Mouse (Mus musculus) ES-E14 (cell line): Measurements from ENCODE around the gene Tns1. TPM values are rescaled to one million over a fixed set of nuclear protein-coding genes. Genes with fewer than 3 reads are reported as not detected.

Experiments
- DNase-seq: peaks from one replicate; pipeline ENCODE4 v3.0.0-alpha.2; 2013; ENCODE audit warnings: low read depth, low spot score
- H3K27ac ChIP-seq: 2 replicates; pipeline ENCODE4 v1.5.1; 2012; ENCODE audit warnings: low read depth, mild to moderate bottlenecking, low read length, moderate library complexity, mixed read lengths; ENCODE audit not compliant: poor library complexity, insufficient read depth, severe bottlenecking
- H3K36me3 ChIP-seq: 2 replicates; pipeline ENCODE4 v1.6.1; 2012; ENCODE audit warnings: mild to moderate bottlenecking, low read length, moderate library complexity, mixed read lengths; ENCODE audit not compliant: control insufficient read depth, poor library complexity, insufficient read depth, severe bottlenecking
- H3K4me1 ChIP-seq, 2 experiments: fragments of 150-350 bp in 1 of 2; sonication (generic) in 1 of 2; 2 replicates each; pipeline ENCODE4 v1.6.1; 2012; ENCODE audit warnings: low read length in 2 of 2, mild to moderate bottlenecking in 1 of 2, mixed read lengths in 1 of 2; ENCODE audit not compliant: control insufficient read depth in 2 of 2, insufficient read depth in 2 of 2, poor library complexity in 1 of 2
- H3K4me3 ChIP-seq, 2 experiments: fragments of 150-350 bp in 1 of 2; sonication (generic) in 1 of 2; 2 replicates each; pipeline ENCODE4 v1.5.1; 2012; ENCODE audit warnings: low read length in 2 of 2, low read depth in 1 of 2, mild to moderate bottlenecking in 1 of 2, mixed read lengths in 1 of 2; ENCODE audit not compliant: insufficient read depth in 1 of 2, poor library complexity in 1 of 2, severe bottlenecking in 1 of 2
- H3K9ac ChIP-seq: 2 replicates; pipeline ENCODE4 v1.6.1; 2012; ENCODE audit warnings: low read depth, mild to moderate bottlenecking, low read length, mixed read lengths; ENCODE audit not compliant: poor library complexity, insufficient read depth, severe bottlenecking
- H3K9me3 ChIP-seq: fragments of 150-350 bp; sonication (generic); 2 replicates; pipeline ENCODE4 v1.6.1; 2012; ENCODE audit warnings: low read depth, mild to moderate bottlenecking, low read length; ENCODE audit not compliant: control insufficient read depth, insufficient read depth
- CHD2 ChIP-seq: IDR thresholded peaks from 2 replicates; pipeline ENCODE4 v1.6.1; 2014; ENCODE audit warnings: mild to moderate bottlenecking, low read depth, low read length, inconsistent platforms
- HCFC1 ChIP-seq: IDR thresholded peaks from 2 replicates; pipeline ENCODE4 v1.6.1; 2012; ENCODE audit warnings: low read length, inconsistent platforms, borderline replicate concordance; ENCODE audit not compliant: insufficient read depth
- MAFK ChIP-seq: IDR thresholded peaks from 2 replicates; pipeline ENCODE4 v1.6.1; 2014; ENCODE audit warnings: mild to moderate bottlenecking, low read depth, low read length, inconsistent platforms; ENCODE audit not compliant: insufficient read depth
- ZC3H11A ChIP-seq: IDR thresholded peaks from 2 replicates; pipeline ENCODE4 v1.6.1; 2012; ENCODE audit warnings: low read depth, mild to moderate bottlenecking, inconsistent platforms, low read length, borderline replicate concordance
- ZNF384 ChIP-seq: IDR thresholded peaks from 2 replicates; pipeline ENCODE4 v1.6.1; 2012; ENCODE audit warnings: low read depth, low read length, inconsistent platforms
- in situ Hi-C, 2 experiments: fragments of 600-800 bp; cut with MboI; formaldehyde crosslinking; loops; one replicate each; pipeline ENCODE4 v1.15.1; 2025; ENCODE audit warnings: low sequenced_read_pairs in 2 of 2, inconsistent platforms in 1 of 2; ENCODE audit not compliant: unreplicated experiment in 2 of 2
- total RNA-seq: library from RNA; depleted of rRNA; stranded (reverse); fragments of 300-350 nt; gene quantifications from 2 replicates; pipeline ENCODE4 v1.2.3, GENCODE M21; 2012

Gene Tns1
- total RNA-seq, 1 experiment: 9.5 TPM

GRCm38 (mm10) chr1:73910111-73910510 lies 214.1 kb downstream of the Tns1 start:
- TF ChIP-seq HCFC1 (no peak), ZC3H11A (no peak), CHD2 (no peak), MAFK (no peak), ZNF384 (no peak)
- no peak for DNase-seq
- Histone ChIP-seq H3K4me1 (peaks cover 3 to 4% of the 10 kb centered on the region in 2 experiments; a peak in 1 of 4 replicates), H3K9me3 (no peaks in the 10 kb centered on the region), H3K9ac (no peak overlapping the region), H3K27ac (no peak overlapping the region), H3K4me3 (no peak overlapping the region), H3K36me3 (no peaks in the 10 kb centered on the region)
- in situ Hi-C loops: no loop called here

GRCm38 (mm10) chr1:73909191-73909983 lies 214.9 kb downstream of the Tns1 start:
- Histone ChIP-seq H3K27ac (no peak overlapping the region), H3K9me3 (no peaks in the 10 kb centered on the region), H3K4me1 (peaks cover 3% of the 10 kb centered on the region in 2 experiments; a peak in 1 of 4 replicates), H3K9ac (no peak overlapping the region), H3K36me3 (no peaks in the 10 kb centered on the region), H3K4me3 (no peak overlapping the region)
- DNase-seq: no peak
- in situ Hi-C loops: loop anchor here (5.0 to 10.0 kb wide), 2 partner anchors 75 to 168 kb away; no protein-coding TSS in a partner anchor
- TF ChIP-seq CHD2 (no peak), HCFC1 (no peak), ZNF384 (no peak), ZC3H11A (no peak), MAFK (no peak)

DNA sequence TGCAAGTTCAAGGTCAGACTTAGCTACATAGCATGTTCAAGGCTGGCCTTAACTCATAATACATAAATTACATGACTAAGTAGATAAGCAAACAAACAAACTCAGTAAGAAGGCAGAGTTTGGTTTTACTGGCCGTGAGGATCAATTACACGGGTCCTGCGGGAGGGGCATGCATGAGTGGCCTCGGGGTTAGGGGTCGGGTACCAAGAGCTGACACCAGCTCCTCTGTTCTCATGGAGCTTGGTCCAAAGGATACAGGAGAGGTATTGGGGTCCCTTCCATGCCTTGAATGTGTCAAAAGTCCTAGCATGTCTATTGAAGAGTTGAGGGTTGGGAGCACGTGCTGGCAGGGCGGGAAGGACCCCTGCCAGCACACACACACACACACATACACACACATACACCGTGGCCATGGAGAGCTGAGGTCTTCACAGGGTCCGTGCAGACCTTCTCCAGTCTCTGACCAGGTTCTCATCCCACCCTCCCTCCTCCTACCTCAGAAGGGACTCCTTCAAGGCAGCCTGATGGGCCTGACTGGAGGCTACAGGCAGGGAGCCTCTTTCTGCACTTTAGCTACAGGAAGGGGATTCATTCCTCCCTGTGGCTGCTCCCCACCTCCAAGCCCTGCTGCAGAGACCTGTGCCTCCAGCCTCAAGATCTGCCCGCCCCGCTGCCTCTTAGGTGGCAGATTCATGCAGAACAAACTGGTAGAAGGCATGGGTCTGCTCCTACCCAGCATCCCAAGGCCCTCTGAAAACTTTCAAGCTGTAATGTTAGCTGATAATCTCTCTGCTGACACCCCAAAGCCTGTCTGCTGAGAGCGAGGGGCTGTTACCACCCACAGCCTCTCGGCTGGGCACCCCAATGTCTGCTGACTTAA lies 215.9 kb downstream of the Tns1 start:
- in situ Hi-C loops: loop anchor here (5.0 to 10.0 kb wide), 2 partner anchors 76 to 169 kb away; no protein-coding TSS in a partner anchor

GRCm38 (mm10) chr1:73907166-73907565 lies 217.1 kb downstream of the Tns1 start:
- in situ Hi-C loops: loop anchor here (5.0 to 10.0 kb wide), 2 partner anchors 78 to 170 kb away; no protein-coding TSS in a partner anchor
- TF ChIP-seq CHD2: no peak
- TF ChIP-seq HCFC1: no peak
- no peak for TF ChIP-seq ZC3H11A
- no peak for TF ChIP-seq MAFK
- TF ChIP-seq ZNF384: no peak
- Histone ChIP-seq H3K9ac (no peak overlapping the region), H3K4me3 (no peak overlapping the region), H3K9me3 (no peaks in the 10 kb centered on the region), H3K27ac (no peak overlapping the region), H3K4me1 (peaks cover 0 to 2% of the 10 kb centered on the region in 2 experiments; a peak in 1 of 4 replicates), H3K36me3 (no peaks in the 10 kb centered on the region)
- no peak for DNase-seq

More for the DNA sequence above, 215.9 kb downstream of the Tns1 start:
- Histone ChIP-seq H3K4me1 (no peaks in the 10 kb centered on the region), H3K9ac (no peak overlapping the region), H3K36me3 (no peaks in the 10 kb centered on the region), H3K4me3 (no peak overlapping the region), H3K27ac (no peak overlapping the region), H3K9me3 (no peaks in the 10 kb centered on the region)
- DNase-seq: no peak
- TF ChIP-seq CHD2 (no peak), MAFK (no peak), ZNF384 (no peak), HCFC1 (no peak), ZC3H11A (no peak)
